Mouse (Mus musculus) midbrain, embryonic 15.5 days (tissue): ENCODE results near the gene Wdr90. TPM values are rescaled to one million over a fixed set of nuclear protein-coding genes. Genes with fewer than 3 reads are reported as not detected.

Source experiments
- ATAC-seq: fragments of 200-750 bp; cut with Nextera tagmentation; replicated peaks from 2 replicates; pipeline ENCODE4 v1.8.0; 2017; ENCODE audit warnings: moderate TSS enrichment
- H3K27ac ChIP-seq: fragments of 300-500 bp; sonication (generic); 2 replicates; pipeline ENCODE4 v1.5.1; 2015; ENCODE audit warnings: mild to moderate bottlenecking, inconsistent platforms
- H3K27me3 ChIP-seq: fragments of 300-500 bp; sonication (generic); replicated peaks from 2 replicates; pipeline ENCODE4 v1.6.1; 2015; ENCODE audit warnings: inconsistent platforms
- H3K36me3 ChIP-seq: fragments of 300-500 bp; sonication (generic); replicated peaks from 2 replicates; pipeline ENCODE4 v1.6.1; 2015; ENCODE audit warnings: inconsistent platforms
- H3K4me1 ChIP-seq: fragments of 300-500 bp; sonication (generic); 2 replicates; pipeline ENCODE4 v1.6.1; 2015; ENCODE audit warnings: inconsistent platforms
- H3K4me2 ChIP-seq: fragments of 300-500 bp; sonication (generic); 2 replicates; pipeline ENCODE4 v1.6.1; 2015; ENCODE audit warnings: inconsistent platforms, mild to moderate bottlenecking, moderate library complexity
- H3K4me3 ChIP-seq: fragments of 300-500 bp; sonication (generic); 2 replicates; pipeline ENCODE4 v1.5.1; 2015; ENCODE audit warnings: mild to moderate bottlenecking, inconsistent platforms
- H3K9ac ChIP-seq: fragments of 300-500 bp; sonication (generic); 2 replicates; pipeline ENCODE4 v1.6.1; 2015; ENCODE audit warnings: mild to moderate bottlenecking, inconsistent platforms
- H3K9me3 ChIP-seq: fragments of 300-500 bp; sonication (generic); 2 replicates; pipeline ENCODE4 v1.6.1; 2016; ENCODE audit warnings: inconsistent platforms
- WGBS: fragments of 180-500 bp; shearing (Covaris S2); methylation state at CpG from one replicate; pipeline ENCODE4 v1.1.7; 2015; ENCODE audit warnings: mixed read lengths; 5-methylcytosine and 5-hydroxymethylcytosine counted together
- microRNA-seq: library from miRNA; unstranded; fragments of <30 nt; microRNA quantifications from one replicate; pipeline ENCODE4, GENCODE M21; 2016
- polyA plus RNA-seq: library from polyadenylated mRNA; unstranded; fragments of >200 nt; fragmentation: Nextera tagmentation; extraction: Ambion mirVana; gene quantifications from 2 replicates; pipeline ENCODE4 v1.2.1, GENCODE M21; 2015

The Wdr90 gene
- polyA plus RNA-seq, 1 experiment from 2014 or later, result 23.3 TPM

- ATAC-seq, result no peak
- Histone ChIP-seq H3K9me3 (no peaks in the 10 kb centered on the region), H3K4me1 (peaks cover 51% of the 10 kb centered on the region), H3K27me3 (no peaks in the 10 kb centered on the region), H3K9ac (no peak overlapping the region), H3K4me3 (no peak overlapping the region), H3K36me3 (no peaks in the 10 kb centered on the region), H3K27ac (no peak overlapping the region), H3K4me2 (no peak overlapping the region)
- 87% methylated on average over 4 of the region's 4 CpGs for WGBS
Observed at GRCm38 (mm10) chr17:25806507-25806906, 54.8 kb downstream of the Wdr90 start.

DNA sequence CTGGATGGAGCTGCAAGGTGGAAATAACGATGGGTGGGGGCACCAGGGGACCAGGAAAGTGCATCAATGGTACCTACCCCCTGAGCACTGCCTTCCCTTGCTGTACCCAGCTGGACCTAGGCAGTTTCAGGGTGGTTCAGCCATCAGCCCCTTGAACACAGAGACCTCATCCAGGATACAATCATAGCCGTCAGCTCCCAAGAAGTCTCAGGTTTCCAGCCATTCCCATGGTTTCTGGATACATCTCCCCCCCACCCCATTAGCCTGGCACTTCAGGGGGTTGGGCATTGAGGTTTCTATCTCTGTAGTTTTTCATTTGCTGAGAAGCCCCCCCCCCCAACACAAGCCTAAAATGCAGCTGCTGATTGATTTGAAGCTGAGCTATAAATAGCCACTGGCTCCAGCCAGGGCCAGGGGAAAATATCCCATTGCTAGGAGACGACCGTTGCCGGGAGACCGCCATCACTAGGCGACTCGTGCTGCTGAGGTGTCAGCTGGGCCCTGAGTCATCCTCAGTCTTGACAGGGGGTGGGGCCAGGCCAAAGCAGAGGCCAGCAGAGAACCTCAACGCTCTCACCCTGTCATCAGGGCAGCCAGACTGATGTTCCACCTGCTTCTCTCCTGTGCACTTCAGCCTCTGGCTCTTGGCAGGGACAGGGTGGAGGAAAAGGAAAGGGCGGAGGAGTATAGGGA, 58.3 kb downstream of the Wdr90 start:
- Histone ChIP-seq H3K27ac (peak overlapping the region; percentile 93), H3K4me3 (peak overlapping the region; percentile 18), H3K9ac (peak overlapping the region; percentile 31), H3K4me1 (peaks cover 31% of the 10 kb centered on the region), H3K36me3 (no peaks in the 10 kb centered on the region), H3K4me2 (peak overlapping the region; percentile 43), H3K27me3 (no peaks in the 10 kb centered on the region), H3K9me3 (no peaks in the 10 kb centered on the region)
- WGBS, result 9% methylated on average over 10 of the region's 10 CpGs
- ATAC-seq, result peak; percentile 94

DNA sequence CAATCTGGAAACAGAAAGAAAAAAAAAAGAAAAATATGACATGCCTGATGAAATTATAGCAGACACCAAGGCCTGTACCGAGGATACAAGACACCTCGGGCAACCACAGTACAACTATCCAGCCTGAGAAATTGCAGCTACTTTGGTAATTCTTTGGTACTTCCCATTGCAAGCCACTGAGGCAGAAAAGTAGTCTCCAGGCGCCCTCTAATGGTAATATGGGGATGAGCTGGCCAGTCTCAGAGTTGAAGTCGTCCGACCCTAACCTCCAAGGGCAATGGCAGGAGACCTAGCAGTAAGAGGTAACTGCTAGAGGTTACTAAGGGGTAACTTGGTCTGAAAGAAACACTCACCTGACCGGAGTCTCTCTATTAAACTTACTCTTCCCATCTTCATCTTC, 60.3 kb downstream of the Wdr90 start:
- ATAC-seq, result no peak
- no peak overlapping the region for H3K9ac ChIP-seq
- peaks cover 44% of the 10 kb centered on the region for H3K4me1 ChIP-seq
- H3K36me3 ChIP-seq, result no peaks in the 10 kb centered on the region
- no peaks in the 10 kb centered on the region; the same call in 1 of the 2 replicates for H3K27me3 ChIP-seq
- H3K9me3 ChIP-seq, result no peaks in the 10 kb centered on the region
- H3K4me2 ChIP-seq, result no peak overlapping the region
- H3K27ac ChIP-seq, result no peak overlapping the region
- WGBS, result 11% methylated on average over 6 of the region's 6 CpGs
- H3K4me3 ChIP-seq, result no peak overlapping the region

DNA sequence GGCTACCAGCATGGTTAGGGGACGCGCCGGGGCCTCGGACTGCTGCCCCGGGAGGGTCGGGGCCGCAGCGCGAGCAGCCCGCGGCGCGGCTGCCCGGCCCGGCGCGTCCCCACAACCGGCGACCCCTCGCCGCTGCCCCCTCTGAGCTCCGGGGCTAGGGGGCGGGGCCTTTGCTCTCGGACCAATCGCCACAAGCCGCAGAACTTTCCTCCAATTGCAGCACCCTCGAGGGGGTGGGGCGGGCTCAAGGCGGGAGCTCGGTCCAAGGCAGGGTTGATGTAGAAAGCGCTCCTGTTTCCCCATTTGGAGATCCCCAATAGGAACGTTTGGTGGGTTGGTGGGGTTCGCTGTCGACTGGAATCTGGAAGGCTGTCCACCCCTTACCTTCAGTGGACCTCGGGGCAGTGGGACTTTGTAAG, 64.3 kb downstream of the Wdr90 start, which contains the start of gene Metrn:
Metrn (minus strand) TSS at position 186 of the 419 bp plus-strand sequence.
- WGBS, result 0% methylated on average over 35 of the region's 35 CpGs
- Histone ChIP-seq H3K27ac (peak within 1 kb of the TSS; percentile 59), H3K4me2 (peak within 1 kb of the TSS; percentile 92), H3K4me3 (peak within 1 kb of the TSS; percentile 57), H3K9ac (peak within 1 kb of the TSS; percentile 48), H3K9me3 (no peaks in the 10 kb centered on the region), H3K4me1 (peaks cover 48% of the 10 kb centered on the region), H3K27me3 (no peaks in the 10 kb centered on the region; the same call in 1 of the 2 replicates), H3K36me3 (no peaks in the 10 kb centered on the region)
- ATAC-seq, result peak; percentile 44; the same call in 1 of the 2 replicates

DNA sequence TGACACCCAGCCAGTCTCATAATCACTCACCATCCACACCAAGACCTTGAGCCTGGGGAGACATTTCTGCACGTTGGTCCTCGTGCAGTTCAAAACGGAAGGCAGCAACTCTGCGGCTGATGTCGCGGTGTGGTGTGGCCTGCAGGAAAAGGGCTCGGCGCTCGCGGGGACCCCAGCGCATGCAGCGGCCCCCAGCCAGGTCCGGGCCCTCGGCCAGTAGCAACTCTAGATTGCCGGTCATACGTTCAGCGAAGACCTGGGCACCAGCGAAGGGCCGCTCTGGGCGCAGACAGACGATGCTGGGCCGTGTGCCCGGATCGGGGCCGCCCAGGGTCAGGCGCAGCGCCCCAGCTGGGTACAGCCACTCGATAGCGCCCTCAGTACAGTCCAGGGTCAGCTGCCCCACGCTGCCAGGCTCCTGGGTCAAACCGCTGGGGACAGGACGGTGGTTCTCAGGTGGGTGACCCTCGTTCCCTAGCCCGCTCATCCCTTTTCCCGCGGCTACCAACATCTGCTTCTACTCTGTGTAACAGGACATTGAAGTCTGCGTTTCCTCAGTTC, 65.0 kb downstream of the Wdr90 start:
- Histone ChIP-seq H3K36me3 (no peaks in the 10 kb centered on the region), H3K9me3 (no peaks in the 10 kb centered on the region), H3K27ac (peak overlapping the region; percentile 59), H3K9ac (peak overlapping the region; percentile 48), H3K4me2 (peak overlapping the region; percentile 92), H3K27me3 (no peaks in the 10 kb centered on the region; the same call in 1 of the 2 replicates), H3K4me1 (peaks cover 47% of the 10 kb centered on the region), H3K4me3 (peak overlapping the region; percentile 57)
- WGBS, result under 1% methylated on average over 37 of the region's 37 CpGs
- ATAC-seq, result no peak

DNA sequence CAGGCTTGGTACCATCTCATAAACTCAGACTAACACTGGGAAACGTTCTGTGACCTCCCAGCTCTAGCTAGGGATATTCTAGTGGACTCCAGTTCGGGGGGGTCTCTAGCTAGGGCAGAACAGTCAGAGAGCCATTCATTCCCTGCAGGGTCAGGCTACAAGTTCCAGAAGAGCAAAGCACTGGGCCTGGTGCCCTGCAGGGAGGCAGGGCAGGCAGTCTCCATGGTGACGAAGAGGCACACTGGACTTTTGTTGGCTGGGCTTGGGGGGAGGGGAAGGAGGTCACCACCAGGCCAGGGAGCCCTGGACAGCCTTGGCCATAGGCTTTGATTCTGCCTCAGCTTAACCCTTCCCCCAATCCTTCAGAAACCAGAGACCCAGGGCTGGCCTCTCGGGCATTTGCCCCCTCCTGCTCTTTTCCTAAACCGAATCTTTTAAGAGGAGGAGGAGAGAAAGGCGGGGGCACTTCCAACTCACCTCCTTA, 65.7 kb downstream of the Wdr90 start, which contains the start of gene AC134908.4:
AC134908.4 (minus strand) TSS at position 51 of the 484 bp plus-strand sequence.
- Histone ChIP-seq H3K9me3 (no peaks in the 10 kb centered on the region), H3K36me3 (no peaks in the 10 kb centered on the region), H3K4me3 (peak within 1 kb of the TSS; percentile 57), H3K27ac (peak within 1 kb of the TSS; percentile 59), H3K4me2 (peak within 1 kb of the TSS; percentile 92), H3K4me1 (peaks cover 52% of the 10 kb centered on the region), H3K9ac (peak within 1 kb of the TSS; percentile 48), H3K27me3 (no peaks in the 10 kb centered on the region; the same call in 1 of the 2 replicates)
- ATAC-seq, result no peak
- 7% methylated on average over 6 of the region's 6 CpGs for WGBS

GRCm38 (mm10) chr17:25794998-25795397, 66.3 kb downstream of the Wdr90 start:
- ATAC-seq, result no peak
- H3K9me3 ChIP-seq, result no peaks in the 10 kb centered on the region
- H3K9ac ChIP-seq, result no peak overlapping the region
- 39% methylated on average over 17 of the region's 17 CpGs for WGBS
- H3K27me3 ChIP-seq, result no peaks in the 10 kb centered on the region; the same call in 1 of the 2 replicates
- peak overlapping the region; percentile 59; the same call in 1 of the 2 replicates for H3K27ac ChIP-seq
- H3K36me3 ChIP-seq, result no peaks in the 10 kb centered on the region
- H3K4me3 ChIP-seq, result 0 out of 2 replicates have a peak overlapping the region, but pooled peaks have one; percentile 57
- peak overlapping the region; percentile 92 for H3K4me2 ChIP-seq
- H3K4me1 ChIP-seq, result peaks cover 55% of the 10 kb centered on the region

Small RNA genes lying within 50 kb of the gene (microRNA-seq; reads per million reads assigned to microRNA genes)
- gene Mir3082, result not detected

Other genes with a start within 250 kb of the Wdr90 start
- 3.5 and 4.0 TPM in 2 replicates for gene Gng13, start 144.3 kb downstream of the Wdr90 start, polyA plus RNA-seq
- gene Chtf18, start 134.1 kb downstream of the Wdr90 start, polyA plus RNA-seq, result 5.7 and 6.3 TPM in 2 replicates
- 27.7 and 30.5 TPM in 2 replicates for gene Rpusd1, start 133.8 kb downstream of the Wdr90 start, polyA plus RNA-seq
- gene Mslnl, start 125.5 kb downstream of the Wdr90 start, polyA plus RNA-seq, result not detected in 2 replicates
- gene Msln, start 107.1 kb downstream of the Wdr90 start, polyA plus RNA-seq, result 0.32 and 0.43 TPM in 2 replicates
- 30.3 and 32.6 TPM in 2 replicates for gene Narfl, start 87.7 kb downstream of the Wdr90 start, polyA plus RNA-seq
- 160 TPM in 2 replicates for gene Haghl, start 75.8 kb downstream of the Wdr90 start, polyA plus RNA-seq
- 0.24 and 0.44 TPM in 2 replicates for gene Ccdc78, start 74.9 kb downstream of the Wdr90 start, polyA plus RNA-seq
- 92.6 and 93.7 TPM in 2 replicates for gene Fam173a, start 68.6 kb downstream of the Wdr90 start, polyA plus RNA-seq
- 1.3 TPM in 1 of 2 replicates, not detected in the other for gene AC134908.4, start 65.8 kb downstream of the Wdr90 start, polyA plus RNA-seq
- gene Metrn, start 64.4 kb downstream of the Wdr90 start, polyA plus RNA-seq, result 32.6 and 36.3 TPM in 2 replicates
- 50.8 and 50.9 TPM in 2 replicates for gene Fbxl16, start 52.4 kb downstream of the Wdr90 start, polyA plus RNA-seq
- 35.2 and 36.7 TPM in 2 replicates for gene Wdr24, start 37.9 kb downstream of the Wdr90 start, polyA plus RNA-seq
- 61.9 and 63.0 TPM in 2 replicates for gene Jmjd8, start 32.6 kb downstream of the Wdr90 start, polyA plus RNA-seq
- 373 and 381 TPM in 2 replicates for gene Stub1, start 28.1 kb downstream of the Wdr90 start, polyA plus RNA-seq
- gene Rhbdl1, start 24.2 kb downstream of the Wdr90 start, polyA plus RNA-seq, result 54.8 and 57.8 TPM in 2 replicates
- gene Gm20683, start 19.7 kb downstream of the Wdr90 start, polyA plus RNA-seq, result 14.2 and 14.7 TPM in 2 replicates
- 17.2 and 18.3 TPM in 2 replicates for gene Rhot2, start 16.6 kb downstream of the Wdr90 start, polyA plus RNA-seq
- 18.5 and 19.8 TPM in 2 replicates for gene Mcrip2, start 7.3 kb upstream of the Wdr90 start, polyA plus RNA-seq
- gene Mettl26, start 13.6 kb upstream of the Wdr90 start, polyA plus RNA-seq, result 70.5 and 71.1 TPM in 2 replicates
- 0.47 and 0.54 TPM in 2 replicates for gene Wfikkn1, start 19.4 kb upstream of the Wdr90 start, polyA plus RNA-seq
- gene Rab40c, start 58.2 kb upstream of the Wdr90 start, polyA plus RNA-seq, result 56.7 and 57.5 TPM in 2 replicates
- gene Pigq, start 83.4 kb upstream of the Wdr90 start, polyA plus RNA-seq, result 71.9 and 75.8 TPM in 2 replicates
- gene Nhlrc4, start 83.5 kb upstream of the Wdr90 start, polyA plus RNA-seq, result 0.73 and 0.80 TPM in 2 replicates
- gene A930017K11Rik, start 91.1 kb upstream of the Wdr90 start, polyA plus RNA-seq, result 3.1 and 6.1 TPM in 2 replicates
- gene Capn15, start 124.3 kb upstream of the Wdr90 start, polyA plus RNA-seq, result 22.2 and 23.8 TPM in 2 replicates
- 32.2 and 32.6 TPM in 2 replicates for gene Rab11fip3, start 208.1 kb upstream of the Wdr90 start, polyA plus RNA-seq
- 34.2 and 36.3 TPM in 2 replicates for gene Decr2, start 228.8 kb upstream of the Wdr90 start, polyA plus RNA-seq
- gene Nme4, start 234.1 kb upstream of the Wdr90 start, polyA plus RNA-seq, result 24.7 and 25.1 TPM in 2 replicates